Mouse (Mus musculus): ENCODE results near the gene Pgap1.

The Pgap1 gene

GRCm38 (mm10) chr1:54513836-54514235 is 43.6 kb downstream of the Pgap1 start:
- no peak for DNase-seq

GRCm38 (mm10) chr1:54498496-54498895 is 59.0 kb downstream of the Pgap1 start:
- DNase-seq = no peak

GRCm38 (mm10) chr1:54496254-54496653 is 61.2 kb downstream of the Pgap1 start:
- DNase-seq = no peak

GRCm38 (mm10) chr1:54493496-54493895 is 64.0 kb downstream of the Pgap1 start:
- no peak for DNase-seq

- no peak for DNase-seq
Measured at GRCm38 (mm10) chr1:54492435-54492841, 65.0 kb downstream of the Pgap1 start.

- DNase-seq = no peak
Measured at GRCm38 (mm10) chr1:54484744-54485420, 72.6 kb downstream of the Pgap1 start.

GRCm38 (mm10) chr1:54480491-54480890 is 77.0 kb downstream of the Pgap1 start:
- DNase-seq = no peak

GRCm38 (mm10) chr1:54468662-54469061 is 88.8 kb downstream of the Pgap1 start:
- DNase-seq = no peak

- peak; percentile 16 for DNase-seq
Measured at GRCm38 (mm10) chr1:54467366-54467765, 90.1 kb downstream of the Pgap1 start.

- no peak for DNase-seq
Measured at GRCm38 (mm10) chr1:54452116-54452515, 105.4 kb downstream of the Pgap1 start.

GRCm38 (mm10) chr1:54448833-54449232 is 108.7 kb downstream of the Pgap1 start:
- DNase-seq = no peak

GRCm38 (mm10) chr1:54443641-54444040 is 113.8 kb downstream of the Pgap1 start:
- no peak for DNase-seq

- DNase-seq = no peak
Measured at GRCm38 (mm10) chr1:54439080-54439476, 118.4 kb downstream of the Pgap1 start.

- peak; percentile 81 for DNase-seq
Measured at GRCm38 (mm10) chr1:54438340-54439079, 119.0 kb downstream of the Pgap1 start, which contains the start of gene Gtf3c3. TSS of gene Gtf3c3 (minus strand) at chr1:54438971.
